Comparison of ENCODE assay signal across 1 mouse cellular context in genomic region chrX:7563076-7563475, GRCm38 (mm10).
TF ChIP-seq lines count a peak whose summit lies in the region.

No protein-coding gene starts in this region.

TF ChIP-seq in MEL, 35 proteins besides CTCF, POLR2A, EP300 and RAD21 (continued from another document):
- TF ChIP-seq JUND (IDR thresholded peaks at IDR 0.05; ENCODE audit: low read depth, low read length), result no peak
